In genomic region chr16:56928023-56928422, GRCm38 (mm10) we compare ENCODE assay signal across 15 mouse cellular contexts. TPM values are rescaled to one million over a fixed set of nuclear protein-coding genes. Genes with fewer than 3 reads are reported as not detected.
A peak's percentile ranks its signal among the peaks of the same experiment; 100 is the strongest.
DNase-seq lines count a peak whose midpoint lies in the region; ATAC-seq lines count a peak whose summit lies in the region.
"Had no signal": no experiment of that assay in that cellular context is flagged by ENCODE, and none has a peak within 500 bp of the region (broad histone marks: within the 10 kb centered on the region; RNA-seq: fewer than 3 reads in every experiment).

Gene Lnp1, minus strand, starts transcription at chr16:56928061.

- no peaks in the 10 kb centered on the region for H3K27me3 ChIP-seq in midbrain, embryonic 12.5 days
- H3K27me3 ChIP-seq: liver, embryonic 13.5 days; neural tube, embryonic 12.5 days had no signal

- H3K36me3 ChIP-seq in midbrain, embryonic 12.5 days, result no peaks in the 10 kb centered on the region
- H3K36me3 ChIP-seq: liver, embryonic 13.5 days; neural tube, embryonic 12.5 days had no signal

- intact Hi-C loops in left cerebral cortex, postnatal 14 days (cut with DNase I), result loop anchor here (10.0 kb wide), 1 partner anchor 123 kb away; no protein-coding TSS in a partner anchor
- intact Hi-C loops in left cerebral cortex, postnatal 36 days (cut with DNase I), result no loop called here

- H3K27ac ChIP-seq in midbrain, embryonic 12.5 days (replicated peaks), result no peak within 1 kb of the TSS
- H3K27ac ChIP-seq: liver, embryonic 13.5 days; macrophage; neural tube, embryonic 12.5 days had no signal

- H3K4me3 ChIP-seq in midbrain, embryonic 12.5 days, result no peak within 1 kb of the TSS
- H3K4me3 ChIP-seq: liver, embryonic 13.5 days; neural tube, embryonic 12.5 days had no signal

- H3K4me2 ChIP-seq in midbrain, embryonic 12.5 days (replicated peaks), result no peak within 1 kb of the TSS
- H3K4me2 ChIP-seq: liver, embryonic 13.5 days; neural tube, embryonic 12.5 days had no signal

- DNase-seq in cerebellum, postnatal 14 days, result peak; percentile 17 to 34
- DNase-seq in cerebellum, adult 8-10 months, result no peak
- peak; percentile 17 to 24 for DNase-seq in left cerebral cortex, postnatal 14 days (ENCODE audit: low spot score in 2 of 2)
- no peak for DNase-seq in left cerebral cortex, postnatal 36 days (ENCODE audit: low spot score in 2 of 2)
- DNase-seq in retina, postnatal 1 day, result peak; percentile 82
- no peak for DNase-seq in adrenal gland, postnatal 14 days
- DNase-seq: cerebellum, postnatal 25 days; liver, embryonic 13.5 days; spleen, adult 18-20 months had no signal

- no peaks in the 10 kb centered on the region for H3K4me1 ChIP-seq in midbrain, embryonic 12.5 days
- H3K4me1 ChIP-seq: liver, embryonic 13.5 days; neural tube, embryonic 12.5 days had no signal

- WGBS in midbrain, embryonic 12.5 days, result 53% methylated on average over 3 of the region's 3 CpGs

- peak; percentile 73 for ATAC-seq in midbrain, embryonic 12.5 days (ENCODE audit: low FRiP score, low read depth)
- no peak for ATAC-seq in megakaryocyte progenitor cell, adult 5-6 weeks (replicated peaks; ENCODE audit: poor library complexity)

- H3K9me3 ChIP-seq in midbrain, embryonic 12.5 days, result no peaks in the 10 kb centered on the region
- H3K9me3 ChIP-seq: liver, embryonic 13.5 days; neural tube, embryonic 12.5 days had no signal

- no peak within 1 kb of the TSS for H3K9ac ChIP-seq in midbrain, embryonic 12.5 days (replicated peaks)
- H3K9ac ChIP-seq: liver, embryonic 13.5 days; neural tube, embryonic 12.5 days had no signal

RNA-seq across cellular contexts. Expression of gene Lnp1, which starts in this region (rescaled TPM):
- total RNA-seq in left cerebral cortex, postnatal 14 days (2021), result 1 to 10 TPM; 1.3 to 2.5 TPM
- 1 to 10 TPM; 3.1 to 3.7 TPM for total RNA-seq in left cerebral cortex, postnatal 36 days (2021)
- not detected in 2 replicates for polyA plus RNA-seq in midbrain, embryonic 12.5 days (2016; fragmentation: Nextera tagmentation; extraction: Ambion mirVana)
- total RNA-seq in adrenal gland, postnatal 14 days (2021), result not detected in 2 replicates
- not detected in 2 replicates for total RNA-seq in megakaryocyte progenitor cell, adult 5-6 weeks (2015)
- not detected in 2 replicates for total RNA-seq in megakaryocyte progenitor cell, adult 5-6 weeks (2017)
- polyA plus RNA-seq: kidney, embryonic 16.5 days; liver, embryonic 13.5 days; macrophage; neural tube, embryonic 12.5 days; testis, adult 2 months had no signal

Comparison
In these comparisons a context has a peak if more than half of its experiments do, and no peak if none do; other contexts are left out.
1. DNase-seq: peak in cerebellum, postnatal 14 days (2 of 2), left cerebral cortex, postnatal 14 days (2 of 2) and retina, postnatal 1 day (single experiment); none in cerebellum, adult 8-10 months (single experiment), left cerebral cortex, postnatal 36 days (0 of 2) and adrenal gland, postnatal 14 days (single experiment).
2. Peak in ATAC-seq in midbrain, embryonic 12.5 days; RNA of the gene not detected or under 1 TPM.